Mouse (Mus musculus) MEL (cell line): Measurements from ENCODE around the gene Gm614.

Source experiments
- CTCF ChIP-seq, 3 experiments: IDR thresholded peaks in 2 of 3; conservative IDR thresholded peaks in 1 of 3; 2 replicates each; pipeline ENCODE4 v1.5.1; 2011 to 2012; ENCODE audit warnings: low read length in 3 of 3, low read depth in 2 of 3, mild to moderate bottlenecking in 2 of 3, improper control_type of control experiment in 1 of 3, inconsistent platforms in 1 of 3, mixed read lengths in 1 of 3, moderate library complexity in 1 of 3; ENCODE audit not compliant: control insufficient read depth in 1 of 3, insufficient read depth in 1 of 3, poor library complexity in 1 of 3, severe bottlenecking in 1 of 3
- E2F4 ChIP-seq: IDR thresholded peaks from 2 replicates; pipeline ENCODE4 v1.6.1; 2011; ENCODE audit warnings: low read depth, low read length, improper control_type of control experiment, borderline replicate concordance
- EP300 ChIP-seq, 2 experiments: IDR thresholded peaks; 2 replicates each; pipeline ENCODE4 v1.6.1; 2011; ENCODE audit warnings: improper control_type of control experiment in 2 of 2, low read length in 2 of 2, low read depth in 1 of 2, mild to moderate bottlenecking in 1 of 2
- MAX ChIP-seq: IDR thresholded peaks from 2 replicates; pipeline ENCODE4 v1.6.1; 2011; ENCODE audit warnings: low read length, improper control_type of control experiment
- POLR2A ChIP-seq, 2 experiments: IDR thresholded peaks; 2 replicates each; pipeline ENCODE4 v1.6.1; 2011 to 2012; ENCODE audit warnings: low read length in 2 of 2, mild to moderate bottlenecking in 2 of 2, control low read depth in 1 of 2, improper control_type of control experiment in 1 of 2, low read depth in 1 of 2, moderate library complexity in 1 of 2; ENCODE audit not compliant: control insufficient read depth in 1 of 2, insufficient read depth in 1 of 2, poor library complexity in 1 of 2
- RAD21 ChIP-seq: IDR thresholded peaks from 2 replicates; pipeline ENCODE4 v1.6.1; 2011; ENCODE audit warnings: mild to moderate bottlenecking, low read depth, low read length, improper control_type of control experiment
- SIN3A ChIP-seq: IDR thresholded peaks from 2 replicates; pipeline ENCODE4 v1.6.1; 2012; ENCODE audit warnings: low read length, improper control_type of control experiment, inconsistent platforms
- SMC3 ChIP-seq: IDR thresholded peaks from 2 replicates; pipeline ENCODE4 v1.6.1; 2011; ENCODE audit warnings: low read depth, low read length, improper control_type of control experiment
- TAL1 ChIP-seq: IDR thresholded peaks from 2 replicates; pipeline ENCODE4 v1.6.1; 2012; ENCODE audit warnings: mild to moderate bottlenecking, inconsistent platforms, low read length, moderate library complexity, mixed read lengths
- TBP ChIP-seq: IDR thresholded peaks from 2 replicates; pipeline ENCODE4 v1.8.0; 2011; ENCODE audit warnings: low read depth, low read length, improper control_type of control experiment
- TCF12 ChIP-seq: IDR thresholded peaks from 2 replicates; pipeline ENCODE4 v1.6.1; 2014; ENCODE audit warnings: low read depth, mild to moderate bottlenecking, inconsistent platforms, low read length, improper control_type of control experiment, moderate library complexity
- USF1 ChIP-seq: IDR thresholded peaks from 2 replicates; pipeline ENCODE4 v1.6.1; 2014; ENCODE audit warnings: low read depth, mild to moderate bottlenecking, inconsistent platforms, low read length, improper control_type of control experiment, moderate library complexity
- ZNF384 ChIP-seq: IDR thresholded peaks from 2 replicates; pipeline ENCODE4 v1.6.1; 2012; ENCODE audit warnings: low read depth, mild to moderate bottlenecking, inconsistent platforms, low read length, improper control_type of control experiment

DNA sequence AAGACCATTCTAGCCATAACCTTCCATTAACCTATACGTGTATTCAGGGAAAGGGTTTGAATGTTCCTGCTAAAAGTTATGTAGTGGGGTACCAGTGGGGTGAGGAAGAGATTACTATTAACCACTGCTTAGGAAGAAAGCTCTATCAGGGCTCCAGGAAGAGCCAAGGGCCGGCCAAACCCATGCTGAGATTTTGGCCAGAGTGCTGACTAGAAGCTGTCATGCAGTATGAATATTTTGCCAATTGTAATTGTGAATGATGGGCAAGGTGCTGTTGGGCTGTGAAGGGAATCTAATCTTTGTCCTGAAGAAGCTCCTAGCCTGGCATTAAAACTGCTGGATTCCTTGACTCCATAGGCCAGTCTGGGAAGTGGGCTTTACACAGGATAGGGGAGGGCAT lies 40.9 kb upstream of the Gm614 start:
- TF ChIP-seq USF1 (no peak), MAX (no peak), ZNF384 (no peak), SMC3 (no peak), CTCF (IDR thresholded peaks at IDR 0.05 in 2 of 3, conservative IDR thresholded peaks at IDR 0.05 in 1 of 3; ENCODE audit: control insufficient read depth in 1 of 3, insufficient read depth in 1 of 3, low read depth in 2 of 3, low read length in 3 of 3, poor library complexity in 1 of 3, severe bottlenecking in 1 of 3) (no peak), SIN3A (no peak), POLR2A (IDR thresholded peaks at IDR 0.05; ENCODE audit: control insufficient read depth in 1 of 2, insufficient read depth in 1 of 2, low read depth in 1 of 2, low read length in 2 of 2, poor library complexity in 1 of 2) (no peak), TBP (no peak), TCF12 (no peak), EP300 (IDR thresholded peaks at IDR 0.05; ENCODE audit: low read depth in 1 of 2, low read length in 2 of 2) (no peak), E2F4 (no peak), TAL1 (no peak), RAD21 (no peak)
